Mouse (Mus musculus) CH12.LX (cell line): Measurements from ENCODE around the gene Prkch. TPM values are rescaled to one million over a fixed set of nuclear protein-coding genes. Genes with fewer than 3 reads are reported as not detected.

Source experiments
- DNase-seq: peaks from one replicate; pipeline ENCODE4 v3.0.0-alpha.2; 2013; ENCODE audit errors: extremely low read depth
- H3K27ac ChIP-seq: 2 replicates; pipeline ENCODE4 v1.5.1; 2012; ENCODE audit warnings: low read depth, mild to moderate bottlenecking, control low read depth, moderate library complexity; ENCODE audit not compliant: insufficient read depth
- H3K27me3 ChIP-seq: replicated peaks from 2 replicates; pipeline ENCODE3; 2012; ENCODE audit warnings: inconsistent platforms
- H3K36me3 ChIP-seq, 2 experiments: replicated peaks in 1 of 2; 2 replicates each; pipeline versions ENCODE3 to v1.6.1; 2012; ENCODE audit warnings: inconsistent platforms in 1 of 2, low read length in 1 of 2, mild to moderate bottlenecking in 1 of 2, mixed read lengths in 1 of 2, moderate library complexity in 1 of 2; ENCODE audit not compliant: control insufficient read depth in 1 of 2, insufficient read depth in 1 of 2
- H3K4me1 ChIP-seq, 2 experiments: 2 replicates each; pipeline ENCODE4 v1.6.1; 2012; ENCODE audit warnings: inconsistent platforms in 1 of 2, moderate library complexity in 1 of 2; ENCODE audit not compliant: insufficient read depth in 2 of 2, control insufficient read depth in 1 of 2
- H3K4me2 ChIP-seq: 2 replicates; pipeline ENCODE4 v1.6.1; 2012; ENCODE audit warnings: low read depth, mild to moderate bottlenecking, control low read depth; ENCODE audit not compliant: poor library complexity, insufficient read depth, severe bottlenecking
- H3K4me3 ChIP-seq, 3 experiments: fragments of 150-350 bp in 1 of 3; sonication (generic) in 1 of 3; replicated peaks in 1 of 3; 2 replicates each; pipeline versions ENCODE3 to v1.5.1; 2011 to 2012; ENCODE audit warnings: low read depth in 2 of 3, low read length in 2 of 3, mild to moderate bottlenecking in 2 of 3, moderate library complexity in 2 of 3, control low read depth in 1 of 3, improper control_type of control experiment in 1 of 3, inconsistent platforms in 1 of 3, mixed read lengths in 1 of 3; ENCODE audit not compliant: poor library complexity in 1 of 3
- H3K79me2 ChIP-seq: replicated peaks from 2 replicates; pipeline ENCODE4 v1.6.1; 2012; ENCODE audit warnings: mild to moderate bottlenecking, moderate library complexity; ENCODE audit not compliant: control insufficient read depth, poor library complexity, insufficient read depth, severe bottlenecking; ENCODE audit errors: extremely low read depth
- H3K9ac ChIP-seq: 2 replicates; pipeline ENCODE4 v1.6.1; 2012; ENCODE audit warnings: low read depth, mild to moderate bottlenecking, control low read depth, moderate library complexity; ENCODE audit not compliant: insufficient read depth
- H3K9me3 ChIP-seq: replicated peaks from 2 replicates; pipeline ENCODE3; 2012; ENCODE audit warnings: low read length, inconsistent platforms, mixed read lengths
- BHLHE40 ChIP-seq: IDR thresholded peaks from 2 replicates; pipeline ENCODE4 v1.6.1; 2011; ENCODE audit warnings: mild to moderate bottlenecking, low read depth, low read length, improper control_type of control experiment
- CHD2 ChIP-seq: IDR thresholded peaks from 2 replicates; pipeline ENCODE4 v1.6.1; 2011; ENCODE audit warnings: low read length, improper control_type of control experiment
- E2F4 ChIP-seq: IDR thresholded peaks from 2 replicates; pipeline ENCODE4 v1.6.1; 2011; ENCODE audit warnings: low read depth, low read length, improper control_type of control experiment; ENCODE audit not compliant: insufficient replicate concordance
- EP300 ChIP-seq: IDR thresholded peaks from 2 replicates; pipeline ENCODE4 v1.6.1; 2011; ENCODE audit warnings: low read length, improper control_type of control experiment
- ETS1 ChIP-seq: conservative IDR thresholded peaks from 2 replicates; pipeline ENCODE4 v1.6.1; 2012; ENCODE audit warnings: low read depth, mild to moderate bottlenecking, inconsistent platforms, low read length, improper control_type of control experiment, moderate library complexity
- GABPA ChIP-seq: IDR thresholded peaks from 2 replicates; pipeline ENCODE4 v1.6.1; 2012; ENCODE audit warnings: low read depth, low read length, improper control_type of control experiment, inconsistent platforms; ENCODE audit not compliant: insufficient replicate concordance
- HCFC1 ChIP-seq: IDR thresholded peaks from 2 replicates; pipeline ENCODE4 v1.6.1; 2012; ENCODE audit warnings: low read depth, mild to moderate bottlenecking, inconsistent platforms, low read length, improper control_type of control experiment
- IRF4 ChIP-seq: IDR thresholded peaks from 2 replicates; pipeline ENCODE4 v1.6.1; 2014; ENCODE audit warnings: low read depth, mild to moderate bottlenecking, inconsistent platforms, low read length, improper control_type of control experiment
- JUND ChIP-seq: conservative IDR thresholded peaks from 2 replicates; pipeline ENCODE4 v1.6.1; 2011; ENCODE audit warnings: low read depth, low read length, improper control_type of control experiment
- MAFK ChIP-seq: IDR thresholded peaks from 2 replicates; pipeline ENCODE4 v1.6.1; 2011; ENCODE audit warnings: low read length, improper control_type of control experiment; ENCODE audit not compliant: insufficient replicate concordance
- MAX ChIP-seq: IDR thresholded peaks from 2 replicates; pipeline ENCODE4 v1.6.1; 2011; ENCODE audit warnings: low read length, improper control_type of control experiment
- MAZ ChIP-seq: IDR thresholded peaks from 2 replicates; pipeline ENCODE4 v1.6.1; 2012; ENCODE audit warnings: low read depth, mild to moderate bottlenecking, inconsistent platforms, low read length, improper control_type of control experiment, moderate library complexity
- MEF2A ChIP-seq: IDR thresholded peaks from 2 replicates; pipeline ENCODE4 v1.6.1; 2014; ENCODE audit warnings: low read depth, mild to moderate bottlenecking, inconsistent platforms, low read length, improper control_type of control experiment, borderline replicate concordance
- NELFE ChIP-seq: IDR thresholded peaks from 2 replicates; pipeline ENCODE4 v1.6.1; 2011; ENCODE audit warnings: low read depth, low read length, improper control_type of control experiment
- PAX5 ChIP-seq: IDR thresholded peaks from 2 replicates; pipeline ENCODE4 v1.6.1; 2012; ENCODE audit warnings: low read length, inconsistent platforms, mixed read lengths
- POLR2AphosphoS2 ChIP-seq: IDR thresholded peaks from 2 replicates; pipeline ENCODE4 v1.6.1; 2011; ENCODE audit warnings: low read depth, low read length, improper control_type of control experiment
- RCOR1 ChIP-seq: conservative IDR thresholded peaks from 2 replicates; pipeline ENCODE4 v1.6.1; 2012; ENCODE audit warnings: low read depth, mild to moderate bottlenecking, inconsistent platforms, low read length, improper control_type of control experiment
- SIN3A ChIP-seq: IDR thresholded peaks from 2 replicates; pipeline ENCODE4 v1.6.1; 2012; ENCODE audit warnings: low read length, improper control_type of control experiment, inconsistent platforms
- USF2 ChIP-seq: conservative IDR thresholded peaks from 2 replicates; pipeline ENCODE4 v1.6.1; 2011; ENCODE audit warnings: low read depth, low read length, improper control_type of control experiment
- ZC3H11A ChIP-seq: IDR thresholded peaks from 2 replicates; pipeline ENCODE4 v1.6.1; 2012; ENCODE audit warnings: low read depth, mild to moderate bottlenecking, inconsistent platforms, low read length, improper control_type of control experiment
- dilution Hi-C: fragments of 300-500 bp; cut with MboI; formaldehyde crosslinking; loops from 2 replicates; pipeline ENCODE4 v1.14.3; 2020; ENCODE audit warnings: low sequenced_read_pairs; ENCODE audit not compliant: extremely low pct_unique_long_range_greater_than_20kb, extremely low pct_ligation_motif_present
- in situ Hi-C: fragments of 300-500 bp; cut with MboI; formaldehyde crosslinking; loops from 3 replicates; pipeline ENCODE4 v1.14.3; 2019; ENCODE audit warnings: low sequenced_read_pairs, low pct_ligation_motif_present, low pct_unique_long_range_greater_than_20kb, mixed read lengths
- polyA plus RNA-seq: library from polyadenylated mRNA; unstranded; fragments of >175 nt; gene quantifications from 2 replicates; pipeline ENCODE4 v1.2.1, GENCODE M21; 2012; ENCODE audit warnings: low read depth; ENCODE audit not compliant: insufficient read length
- total RNA-seq, 2 experiments: library from RNA; depleted of rRNA; stranded (reverse); fragments of 300-350 nt in 1 of 2; fragments of >200 nt in 1 of 2; gene quantifications; 2 replicates each; pipeline ENCODE4 v1.2.3; 2012 to 2014

Prkch gene
- total and polyA plus RNA-seq, 3 experiments = 0.76 to 2.3 (median 1.8) TPM

DNA sequence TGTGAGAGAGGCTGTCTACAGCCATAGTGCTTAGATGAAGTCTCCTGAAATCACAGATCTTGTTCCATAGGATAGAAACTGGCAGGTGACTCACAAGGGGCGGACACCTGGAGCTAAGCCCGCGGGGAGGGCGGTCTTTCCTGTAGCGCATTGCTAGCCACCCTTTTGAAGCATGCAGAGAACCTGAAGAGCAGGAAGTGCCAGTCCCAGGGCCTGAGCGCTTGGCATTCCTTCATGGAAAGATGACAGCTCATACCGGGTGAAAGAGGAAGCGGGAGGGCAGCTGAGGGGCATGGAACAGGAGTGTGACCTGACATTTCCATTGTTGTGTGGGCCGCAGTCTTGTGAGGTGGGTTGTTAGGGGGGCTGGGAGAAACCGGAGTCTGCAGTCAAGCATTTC lies 33.1 kb downstream of the Prkch start:
- Histone ChIP-seq H3K27me3 (no peaks in the 10 kb centered on the region), H3K9me3 (no peaks in the 10 kb centered on the region), H3K4me3 (no peak overlapping the region), H3K36me3 (no peaks in the 10 kb centered on the region), H3K79me2 (no peaks in the 10 kb centered on the region), H3K27ac (no peak overlapping the region), H3K9ac (no peak overlapping the region), H3K4me1 (peaks cover 8 to 18% of the 10 kb centered on the region in 2 experiments; a peak in 3 of 4 replicates), H3K4me2 (no peak overlapping the region)
- TF ChIP-seq PAX5 (no peak), BHLHE40 (peak; percentile 12; the same call in 1 of the 2 replicates)
- in situ Hi-C loops = no loop called here
- no peak for DNase-seq
- dilution Hi-C loops = no loop called here

DNA sequence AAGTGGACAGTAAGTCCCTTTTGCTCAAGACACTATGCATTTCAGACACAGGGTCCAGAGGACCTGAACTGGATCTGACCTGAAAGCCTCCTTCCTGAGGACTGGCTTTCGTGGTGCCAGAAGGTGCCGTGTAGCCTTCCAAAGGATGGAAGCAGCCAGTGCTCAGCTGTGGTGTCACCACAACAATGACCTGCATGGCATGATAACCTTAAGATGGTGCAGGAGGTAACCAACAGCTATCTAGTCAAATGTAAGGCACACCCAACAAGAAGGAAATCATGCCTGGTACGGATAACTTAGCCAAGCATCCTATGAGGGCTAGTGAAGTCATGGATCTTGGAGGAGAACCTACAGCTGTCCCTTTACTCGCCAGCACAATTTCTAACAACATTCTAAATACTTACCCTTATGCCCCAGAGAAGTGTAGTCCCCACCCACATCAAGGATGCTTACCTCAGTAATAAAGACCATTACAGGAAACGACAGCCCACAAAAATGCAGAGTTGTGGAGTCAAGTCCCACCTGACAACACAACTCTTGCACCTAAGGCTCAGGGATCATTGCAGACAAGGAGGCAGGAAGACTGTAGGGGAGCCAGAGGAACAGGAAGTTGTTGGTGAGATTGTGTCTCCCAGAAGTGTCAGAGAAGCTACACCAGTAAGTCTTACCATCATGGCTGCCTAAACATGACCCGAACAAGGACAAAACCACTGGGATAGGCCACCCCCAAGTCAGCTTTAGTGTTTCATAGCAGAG lies 40.9 kb downstream of the Prkch start:
- Histone ChIP-seq H3K79me2 (no peaks in the 10 kb centered on the region), H3K9me3 (no peaks in the 10 kb centered on the region), H3K4me2 (no peak overlapping the region), H3K27me3 (no peaks in the 10 kb centered on the region), H3K27ac (no peak overlapping the region), H3K4me3 (no peak overlapping the region), H3K4me1 (peaks cover 0 to 13% of the 10 kb centered on the region in 2 experiments; a peak in 2 of 4 replicates), H3K9ac (no peak overlapping the region), H3K36me3 (no peaks in the 10 kb centered on the region)
- DNase-seq = no peak
- in situ Hi-C loops = no loop called here
- dilution Hi-C loops = no loop called here
- TF ChIP-seq EP300 (no peak), ETS1 (no peak), GABPA (no peak), CHD2 (no peak)

DNA sequence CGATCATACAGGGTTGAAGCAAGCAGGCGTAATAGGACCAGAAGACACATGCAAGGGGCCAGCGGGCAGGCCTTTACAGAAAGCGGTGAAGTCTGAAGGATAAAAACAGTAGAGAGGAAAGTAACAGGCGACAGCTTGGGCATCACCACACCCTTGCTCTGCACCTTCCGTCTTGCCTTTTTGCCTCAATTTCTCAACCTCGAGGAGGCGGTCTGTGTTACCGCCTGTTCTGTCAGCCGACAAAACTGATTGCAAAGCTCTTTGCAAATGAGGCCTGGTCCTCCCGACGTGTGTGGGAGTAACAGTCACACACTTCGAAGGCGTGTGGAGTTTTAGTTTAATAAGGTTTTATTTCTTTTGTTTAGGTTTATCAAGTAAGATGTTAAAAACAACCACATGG lies 43.3 kb downstream of the Prkch start:
- H3K9ac ChIP-seq = no peak overlapping the region
- no peaks in the 10 kb centered on the region for H3K36me3 ChIP-seq
- H3K27me3 ChIP-seq = no peaks in the 10 kb centered on the region
- TF ChIP-seq IRF4 = no peak
- TF ChIP-seq USF2 = no peak
- TF ChIP-seq MAFK = no peak
- no peak for TF ChIP-seq MAX
- TF ChIP-seq NELFE = no peak
- no peak for TF ChIP-seq ZC3H11A
- TF ChIP-seq MAZ = no peak
- TF ChIP-seq MEF2A = no peak
- no peak for TF ChIP-seq RCOR1
- no peak for TF ChIP-seq JUND
- no peak for TF ChIP-seq CHD2
- no peak for TF ChIP-seq HCFC1
- TF ChIP-seq E2F4 = no peak
- TF ChIP-seq ETS1 = no peak
- no peak for TF ChIP-seq SIN3A
- no peak for TF ChIP-seq POLR2AphosphoS2
- peaks cover 8 to 37% of the 10 kb centered on the region in 2 experiments for H3K4me1 ChIP-seq
- H3K27ac ChIP-seq = no peak overlapping the region
- no peak for DNase-seq
- no peaks in the 10 kb centered on the region for H3K9me3 ChIP-seq
- H3K79me2 ChIP-seq = no peaks in the 10 kb centered on the region
- dilution Hi-C loops = no loop called here
- in situ Hi-C loops = no loop called here
- no peak overlapping the region for H3K4me3 ChIP-seq
- no peak overlapping the region for H3K4me2 ChIP-seq
